Mouse (Mus musculus): ENCODE results near the gene Spon2.

Gene Spon2

DNA sequence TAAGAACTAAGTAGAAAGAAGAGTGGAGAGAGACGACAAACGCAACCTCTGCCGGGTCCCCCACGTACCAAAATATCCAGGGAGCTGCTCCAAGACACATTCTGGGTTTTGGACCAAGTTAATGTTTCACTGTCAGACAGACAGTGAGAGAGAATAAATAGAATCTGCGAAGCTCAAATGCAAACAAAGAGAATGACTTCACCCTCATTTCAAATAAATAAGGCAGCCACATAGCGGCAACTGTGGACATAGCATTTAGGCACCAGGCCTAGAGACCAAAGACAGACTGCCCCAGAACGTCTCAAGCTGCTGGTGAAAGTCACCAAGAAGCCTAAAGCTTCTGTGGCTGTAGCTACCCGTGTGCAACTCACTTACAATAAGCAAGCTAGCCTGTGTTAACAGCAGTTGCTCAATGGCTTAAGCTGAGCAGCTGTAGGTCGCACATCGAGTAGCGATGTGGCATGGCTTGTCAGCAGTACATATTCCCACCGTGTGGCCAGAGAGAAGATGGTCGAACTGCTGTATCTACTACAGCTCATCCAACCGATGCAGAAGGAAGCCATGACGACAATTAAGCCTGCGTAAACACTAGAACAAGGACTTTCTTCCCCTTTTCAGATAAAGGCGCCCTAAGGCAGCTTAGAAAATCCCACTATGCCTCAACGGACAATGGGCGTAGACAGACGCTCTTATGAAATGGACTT, 643 bp upstream of the Spon2 start:
- intact Hi-C loops (cut with DNase I) = no loop called here

DNA sequence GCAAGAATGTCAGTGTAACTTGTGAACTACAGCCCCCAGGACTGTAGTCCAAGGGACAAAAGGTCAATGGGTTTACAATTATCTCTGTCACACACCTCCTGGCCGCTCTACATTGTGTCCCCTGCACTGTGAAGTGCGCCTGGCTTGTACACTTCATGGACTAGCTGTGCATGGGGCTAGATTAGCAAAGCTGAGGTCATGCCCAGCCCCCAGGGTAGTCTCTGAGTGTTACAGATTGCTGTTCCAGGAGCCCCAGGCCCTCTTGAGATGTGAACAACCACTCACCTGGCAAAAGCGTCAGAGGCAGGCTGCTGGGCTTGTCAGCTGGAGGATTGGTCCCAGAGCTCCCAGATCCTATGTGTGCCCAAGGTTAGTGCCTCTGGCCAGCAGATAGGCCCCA, 592 bp downstream of the Spon2 start:
- intact Hi-C loops (cut with DNase I) = no loop called here

DNA sequence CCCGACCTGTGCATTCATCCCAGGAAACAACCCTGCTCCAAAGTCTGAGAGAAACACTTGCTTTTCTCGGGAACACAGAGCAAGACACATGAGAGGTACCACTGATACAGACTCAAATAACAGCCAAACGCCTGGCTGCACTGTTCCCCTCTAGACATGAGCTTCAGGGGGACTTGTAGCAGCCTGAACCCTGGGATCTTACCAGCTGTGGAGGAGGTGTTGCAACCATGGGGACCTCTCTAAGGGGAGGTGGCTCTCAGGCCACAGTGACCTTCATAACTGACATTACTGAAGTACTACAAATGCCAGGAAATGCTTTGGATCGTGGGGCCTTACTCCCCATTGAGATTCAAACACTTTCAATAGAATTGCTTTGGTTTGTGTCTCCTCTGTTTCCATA, 3.5 kb downstream of the Spon2 start:
- intact Hi-C loops (cut with DNase I) = no loop called here

DNA sequence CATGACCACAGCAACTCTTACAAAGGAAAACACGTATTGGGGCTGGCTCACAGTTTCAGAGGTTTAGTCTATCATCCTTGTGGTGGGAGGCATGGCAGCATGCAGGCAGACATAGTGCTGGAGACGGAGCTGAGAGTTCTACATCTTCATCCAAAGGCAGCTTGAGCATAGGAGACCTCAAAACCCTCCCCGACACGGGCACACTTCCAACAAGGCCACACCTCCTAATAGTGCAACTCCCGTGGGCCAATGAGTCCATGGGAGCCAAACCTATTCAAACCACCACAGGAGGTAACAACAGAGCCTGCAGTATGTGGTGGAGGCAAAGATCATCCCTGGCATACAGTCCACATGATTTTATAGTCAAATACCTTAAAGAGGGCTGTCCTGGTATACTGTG, 7.0 kb downstream of the Spon2 start:
- intact Hi-C loops (cut with DNase I) = no loop called here

- intact Hi-C loops (cut with DNase I) = no loop called here
Measured at GRCm38 (mm10) chr5:33210515-33210914, 7.7 kb downstream of the Spon2 start.

GRCm38 (mm10) chr5:33208533-33209245, 9.6 kb downstream of the Spon2 start:
- intact Hi-C loops (cut with DNase I) = loop anchor here (5.0 kb wide), 1 partner anchor 164 kb away; no protein-coding TSS in a partner anchor

- intact Hi-C loops (cut with DNase I) = loop anchor here (5.0 kb wide), 1 partner anchor 165 kb away; no protein-coding TSS in a partner anchor
Measured at GRCm38 (mm10) chr5:33207136-33207535, 11.1 kb downstream of the Spon2 start.

GRCm38 (mm10) chr5:33206328-33206727, 11.9 kb downstream of the Spon2 start:
- intact Hi-C loops (cut with DNase I) = loop anchor here (5.0 kb wide), 1 partner anchor 166 kb away; no protein-coding TSS in a partner anchor

DNA sequence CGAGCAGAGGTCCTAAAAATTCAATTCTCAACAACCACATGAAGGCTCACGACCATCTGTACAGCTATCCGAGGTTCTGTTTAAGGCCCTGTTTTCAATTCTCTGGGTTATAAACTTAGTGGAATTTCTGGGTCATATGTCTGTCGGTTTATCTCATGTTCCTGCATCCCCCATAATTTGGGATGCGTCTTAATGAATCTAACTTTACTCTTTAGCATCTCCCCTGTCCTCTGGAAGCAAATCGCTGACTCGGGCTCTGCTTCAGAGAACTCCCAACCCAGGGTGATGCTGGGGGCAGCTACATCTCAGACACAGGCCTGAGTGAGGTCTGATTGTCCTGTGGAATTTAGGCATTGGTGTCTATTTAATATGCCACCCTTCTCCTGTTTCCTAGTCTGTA, 14.0 kb downstream of the Spon2 start:
- intact Hi-C loops (cut with DNase I) = loop anchor here (5.0 kb wide), 1 partner anchor 68 kb away; the partner anchor contains the start of gene Ctbp1

GRCm38 (mm10) chr5:33203691-33204242, 14.5 kb downstream of the Spon2 start:
- intact Hi-C loops (cut with DNase I) = loop anchor here (5.0 kb wide), 1 partner anchor 69 kb away; the partner anchor contains the start of gene Ctbp1

- intact Hi-C loops (cut with DNase I) = loop anchor here (5.0 kb wide), 1 partner anchor 69 kb away; the partner anchor contains the start of gene Ctbp1
Measured at GRCm38 (mm10) chr5:33203171-33203565, 15.1 kb downstream of the Spon2 start.

GRCm38 (mm10) chr5:33202516-33203170, 15.6 kb downstream of the Spon2 start:
- intact Hi-C loops (cut with DNase I) = loop anchor here (5.0 kb wide), 1 partner anchor 70 kb away; the partner anchor contains the start of gene Ctbp1

GRCm38 (mm10) chr5:33201697-33202096, 16.6 kb downstream of the Spon2 start:
- intact Hi-C loops (cut with DNase I) = loop anchor here (5.0 kb wide), 1 partner anchor 71 kb away; the partner anchor contains the start of gene Ctbp1

- intact Hi-C loops (cut with DNase I) = loop anchor here (5.0 kb wide), 1 partner anchor 72 kb away; the partner anchor contains the start of gene Ctbp1
Measured at GRCm38 (mm10) chr5:33200071-33200470, 18.2 kb downstream of the Spon2 start.

DNA sequence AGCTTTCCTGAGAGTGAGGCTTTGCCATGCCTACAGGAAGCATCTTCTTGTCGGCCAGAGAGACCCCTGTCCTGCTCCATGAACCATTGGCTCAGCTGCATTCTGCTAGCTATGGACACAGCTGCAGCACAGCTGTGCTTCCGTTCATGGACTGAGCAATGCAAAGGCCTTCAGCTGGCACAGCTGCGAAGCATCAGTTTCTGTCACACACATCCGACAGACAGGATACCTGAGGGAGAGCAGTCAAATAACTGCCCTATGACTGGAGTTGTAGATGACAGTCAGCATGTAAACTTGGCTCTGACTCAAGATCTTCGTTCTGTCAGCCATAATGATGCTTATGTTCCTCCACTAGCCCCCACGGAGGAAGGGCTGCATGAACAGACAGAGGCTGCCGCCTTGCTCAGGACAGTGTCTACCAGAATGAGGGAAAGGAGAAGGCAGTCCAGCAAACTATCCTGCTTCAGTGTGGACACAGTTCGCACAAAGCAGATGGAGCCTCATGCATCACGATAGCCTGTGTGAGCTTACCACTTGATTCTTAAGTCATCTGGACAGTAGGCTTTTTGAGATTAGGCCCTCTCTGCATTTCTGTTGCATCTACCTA, 22.9 kb downstream of the Spon2 start:
- intact Hi-C loops (cut with DNase I) = no loop called here

- intact Hi-C loops (cut with DNase I) = no loop called here
Measured at GRCm38 (mm10) chr5:33193567-33193966, 24.7 kb downstream of the Spon2 start.
